Mouse (Mus musculus) G1E (cell line): Measurements from ENCODE around the gene Znrf1. TPM values are rescaled to one million over a fixed set of nuclear protein-coding genes. Genes with fewer than 3 reads are reported as not detected.
A peak's percentile ranks its signal among the peaks of the same experiment; 100 is the strongest.

Source experiments
- ATAC-seq: 2 replicates; pipeline ENCODE4 v1.8.0; 2016; ENCODE audit warnings: mild to moderate bottlenecking; ENCODE audit not compliant: insufficient number of reproducible peaks, poor library complexity, low FRiP score, severe bottlenecking; ENCODE audit errors: extremely low read depth
- DNase-seq: peaks from one replicate; pipeline ENCODE4 v3.0.0; 2012; ENCODE audit warnings: low spot score
- H3K27me3 ChIP-seq: 2 replicates; pipeline ENCODE4 v1.6.1; 2012; ENCODE audit warnings: mild to moderate bottlenecking, low read length, inconsistent platforms; ENCODE audit not compliant: insufficient read depth
- H3K36me3 ChIP-seq: replicated peaks from 2 replicates; pipeline ENCODE3; 2012; ENCODE audit warnings: mild to moderate bottlenecking, inconsistent platforms
- H3K4me1 ChIP-seq: 2 replicates; pipeline ENCODE4 v1.6.1; 2012; ENCODE audit warnings: low read depth, low read length, inconsistent platforms, mixed read lengths; ENCODE audit not compliant: insufficient read depth
- H3K4me3 ChIP-seq: 2 replicates; pipeline ENCODE4 v1.5.1; 2012; ENCODE audit warnings: low read depth, mild to moderate bottlenecking, inconsistent platforms, low read length, moderate library complexity, mixed read lengths
- H3K9me3 ChIP-seq: replicated peaks from 2 replicates; pipeline ENCODE4 v1.6.1; 2012; ENCODE audit warnings: inconsistent platforms
- CTCF ChIP-seq: IDR thresholded peaks from 2 replicates; pipeline ENCODE4 v1.5.1; 2012; ENCODE audit warnings: low read depth, low read length, inconsistent platforms, mixed read lengths
- GATA1 ChIP-seq: IDR thresholded peaks from 2 replicates; pipeline ENCODE4 v1.6.1; 2012; ENCODE audit warnings: borderline replicate concordance, low read length, inconsistent platforms, mixed read lengths
- GATA2 ChIP-seq: IDR thresholded peaks from 2 replicates; pipeline ENCODE4 v1.6.1; 2012; ENCODE audit warnings: low read depth, low read length, inconsistent platforms, borderline replicate concordance
- POLR2AphosphoS5 ChIP-seq: IDR thresholded peaks from 2 replicates; pipeline ENCODE4 v1.6.1; 2012; ENCODE audit warnings: low read depth, low read length, inconsistent platforms; ENCODE audit not compliant: insufficient replicate concordance
- TAL1 ChIP-seq: conservative IDR thresholded peaks from 2 replicates; pipeline ENCODE4 v1.6.1; 2012; ENCODE audit warnings: low read depth, low read length, inconsistent platforms, mixed read lengths
- polyA plus RNA-seq: library from polyadenylated mRNA; stranded (reverse); fragments of >175 nt; gene quantifications from 2 replicates; pipeline ENCODE4 v1.2.3, GENCODE M21; 2012
- total RNA-seq, 2 experiments: library from RNA; stranded (forward) in 1 of 2; stranded (reverse) in 1 of 2; fragments of 200-1000 nt in 1 of 2; fragments of >200 nt in 1 of 2; fragmentation: Nextera tagmentation in 1 of 2; gene quantifications; 2 replicates each; pipeline ENCODE4 v1.2.3; 2014 to 2017

Znrf1 gene
- total and polyA plus RNA-seq, 3 experiments, result 22.8 to 62.8 (median 47.6) TPM

DNA sequence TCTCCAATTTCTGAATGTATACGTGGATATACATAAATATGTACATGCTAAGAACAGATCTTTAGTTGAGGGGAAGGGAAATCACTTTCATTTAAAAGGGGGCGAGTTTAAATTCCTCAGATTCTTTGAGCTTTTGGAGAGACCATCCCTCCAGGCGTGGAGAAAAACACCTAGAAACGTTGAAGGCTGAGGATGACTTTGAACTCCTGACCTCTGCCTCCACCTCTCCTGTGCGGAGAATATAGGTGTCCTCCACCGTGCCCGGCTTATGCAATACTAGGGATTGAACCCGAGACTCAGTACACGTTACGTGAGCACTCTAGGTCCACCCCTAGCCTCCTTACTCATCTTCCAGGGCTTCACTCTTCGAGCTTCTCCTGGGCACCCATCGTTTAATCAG, 4.7 kb upstream of the Znrf1 start:
- H3K27me3 ChIP-seq, result peaks cover 12% of the 10 kb centered on the region
- ATAC-seq, result no peak

DNA sequence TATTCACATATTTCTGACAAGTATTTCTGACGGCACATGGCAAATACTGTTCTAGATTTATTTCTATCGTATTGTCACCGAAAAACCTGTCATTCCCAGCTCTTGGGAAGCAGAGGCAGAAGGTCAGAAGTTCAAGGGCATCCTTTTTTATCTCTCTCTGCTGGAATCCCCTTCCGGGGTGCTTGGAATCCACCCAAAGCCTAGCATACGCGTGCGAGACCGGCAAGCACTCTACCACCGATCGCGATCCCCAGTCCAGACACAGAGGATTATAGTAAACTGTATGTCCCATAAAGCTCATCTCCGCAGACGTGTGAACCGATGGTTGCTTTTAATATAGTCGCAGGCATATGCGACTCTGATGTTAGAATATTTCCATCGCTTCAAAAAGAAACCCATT, 4.3 kb upstream of the Znrf1 start:
- DNase-seq, result no peak
- Histone ChIP-seq H3K36me3 (no peaks in the 10 kb centered on the region), H3K27me3 (peaks cover 12% of the 10 kb centered on the region), H3K4me1 (peaks cover 9% of the 10 kb centered on the region), H3K4me3 (no peak overlapping the region), H3K9me3 (no peaks in the 10 kb centered on the region)
- TF ChIP-seq GATA1 (no peak), TAL1 (no peak), POLR2AphosphoS5 (no peak), GATA2 (no peak), CTCF (no peak)
- ATAC-seq, result no peak

More for the DNA sequence above, 4.7 kb upstream of the Znrf1 start:
- Histone ChIP-seq H3K9me3 (no peaks in the 10 kb centered on the region), H3K4me1 (peaks cover 11% of the 10 kb centered on the region), H3K36me3 (no peaks in the 10 kb centered on the region), H3K4me3 (no peak overlapping the region)
- no peak for TF ChIP-seq CTCF
- no peak for TF ChIP-seq GATA2
- no peak for TF ChIP-seq GATA1
- no peak for TF ChIP-seq POLR2AphosphoS5
- TF ChIP-seq TAL1, result no peak
- DNase-seq, result no peak

- ATAC-seq, result no peak
- Histone ChIP-seq H3K36me3 (peaks cover 4% of the 10 kb centered on the region), H3K9me3 (no peaks in the 10 kb centered on the region), H3K4me1 (peaks cover 14% of the 10 kb centered on the region), H3K27me3 (peaks cover 12% of the 10 kb centered on the region), H3K4me3 (no peak overlapping the region)
- no peak for TF ChIP-seq POLR2AphosphoS5
- no peak for TF ChIP-seq GATA1
- TF ChIP-seq TAL1, result no peak
- no peak for TF ChIP-seq CTCF
- no peak for TF ChIP-seq GATA2
- DNase-seq, result no peak
These were observed 2.4 kb upstream of the Znrf1 start for GRCm38 (mm10) chr8:111533503-111533902.

GRCm38 (mm10) chr8:111535491-111535890, 406 bp upstream of the Znrf1 start:
- H3K27me3 ChIP-seq, result peaks cover 7% of the 10 kb centered on the region
- no peak for ATAC-seq
- no peak for TF ChIP-seq GATA1
- no peak for TF ChIP-seq TAL1
- H3K36me3 ChIP-seq, result peaks cover 15% of the 10 kb centered on the region
- no peaks in the 10 kb centered on the region for H3K9me3 ChIP-seq
- DNase-seq, result no peak
- no peak overlapping the region for H3K4me3 ChIP-seq
- H3K4me1 ChIP-seq, result peaks cover 28% of the 10 kb centered on the region

- H3K4me3 ChIP-seq, result peak overlapping the region; percentile 89
- H3K27me3 ChIP-seq, result no peaks in the 10 kb centered on the region
- H3K9me3 ChIP-seq, result no peaks in the 10 kb centered on the region
- H3K36me3 ChIP-seq, result peaks cover 26% of the 10 kb centered on the region
- DNase-seq, result peak; percentile 30
- ATAC-seq, result peak; percentile 22; the same call in 1 of the 2 replicates
- H3K4me1 ChIP-seq, result peaks cover 42% of the 10 kb centered on the region
- no peak for TF ChIP-seq TAL1
- no peak for TF ChIP-seq CTCF
- TF ChIP-seq GATA2, result no peak
- no peak for TF ChIP-seq POLR2AphosphoS5
- TF ChIP-seq GATA1, result no peak
These were observed 1.3 kb downstream of the Znrf1 start for GRCm38 (mm10) chr8:111536978-111537764.

GRCm38 (mm10) chr8:111537765-111538158, 1.9 kb downstream of the Znrf1 start:
- Histone ChIP-seq H3K27me3 (no peaks in the 10 kb centered on the region), H3K4me1 (peaks cover 45% of the 10 kb centered on the region), H3K9me3 (no peaks in the 10 kb centered on the region), H3K36me3 (peaks cover 29% of the 10 kb centered on the region), H3K4me3 (peak overlapping the region; percentile 89)
- ATAC-seq (no peak), DNase-seq (no peak)
- TF ChIP-seq GATA2 (no peak), GATA1 (no peak), CTCF (no peak), TAL1 (no peak), POLR2AphosphoS5 (no peak)
